ENCODE assay signal across 8 mouse cellular contexts in the genomic region with DNA sequence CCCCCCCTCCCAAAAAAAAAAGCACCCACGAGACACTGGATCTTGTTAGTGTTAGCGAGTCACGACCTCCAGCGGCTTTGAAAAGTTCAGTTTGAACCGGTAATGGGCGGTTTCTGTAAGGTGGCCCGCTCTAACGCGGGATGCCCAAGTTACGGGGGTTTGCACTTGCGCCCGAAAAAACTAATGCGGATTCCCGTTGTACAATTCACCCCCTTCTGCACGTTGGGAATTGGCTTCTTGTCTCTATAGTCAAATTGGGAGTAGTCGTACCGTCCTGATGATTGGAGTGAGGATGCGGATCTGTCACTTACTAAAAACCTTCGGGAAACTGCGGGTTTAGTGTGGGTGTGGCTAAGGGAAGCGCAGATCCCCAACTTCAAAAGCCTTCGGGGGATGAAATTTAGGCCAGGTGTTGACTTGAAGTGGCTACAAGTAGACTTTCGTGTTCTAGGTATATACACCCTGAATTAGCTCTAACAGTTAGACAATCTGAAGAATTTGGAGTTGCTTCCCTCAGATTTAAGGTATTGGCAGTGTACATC. TPM values are rescaled to one million over a fixed set of nuclear protein-coding genes. Genes with fewer than 3 reads are reported as not detected.
DNase-seq lines count a peak whose midpoint lies in the region; ATAC-seq lines count a peak whose summit lies in the region.

No protein-coding gene starts in this region.

- 2% methylated on average over 23 of the region's 23 CpGs for WGBS in hindbrain, embryonic 11.5 days

- H3K4me3 ChIP-seq in hindbrain, embryonic 11.5 days (ENCODE audit: low read depth, low read length), result peak overlapping the region; percentile 94

- no peaks in the 10 kb centered on the region for H3K27me3 ChIP-seq in hindbrain, embryonic 11.5 days (ENCODE audit: control insufficient read depth, insufficient read depth, low read length)
- H3K27me3 ChIP-seq in splenic B cell, adult 2 months (ENCODE audit: control insufficient read depth, insufficient read depth, low read length, poor library complexity, severe bottlenecking), result no peaks in the 10 kb centered on the region

- H3K36me3 ChIP-seq in hindbrain, embryonic 11.5 days (ENCODE audit: control insufficient read depth, insufficient read depth, low read length), result no peaks in the 10 kb centered on the region
- peaks cover 6% of the 10 kb centered on the region; the same call in 1 of the 2 replicates for H3K36me3 ChIP-seq in splenic B cell, adult 2 months (ENCODE audit: control insufficient read depth, insufficient read depth, low read length, poor library complexity, severe bottlenecking)

- no peaks in the 10 kb centered on the region; the same call in 1 of the 2 replicates for H3K4me1 ChIP-seq in hindbrain, embryonic 11.5 days (replicated peaks; ENCODE audit: control insufficient read depth, insufficient read depth, low read length)

- peak overlapping the region; percentile 64 for H3K4me2 ChIP-seq in hindbrain, embryonic 11.5 days (replicated peaks; ENCODE audit: low read depth, low read length)

- peak overlapping the region; percentile 92 for H3K9ac ChIP-seq in hindbrain, embryonic 11.5 days (ENCODE audit: low read depth, low read length)

- peak; percentile 63 for ATAC-seq in CD4-positive, CD25-positive, alpha-beta regulatory T cell, adult 4 months
- ATAC-seq in hindbrain, embryonic 11.5 days (ENCODE audit: low FRiP score), result no peak

- H3K9me3 ChIP-seq in hindbrain, embryonic 11.5 days (ENCODE audit: control insufficient read depth, low read length), result no peaks in the 10 kb centered on the region

- peak; percentile 30 for DNase-seq in cerebellum, adult 9-10 months
- no peak for DNase-seq in cerebellum, adult 11 months
- DNase-seq in embryo, embryonic 10.5 days (ENCODE audit: low spot score), result peak; percentile 82
- DNase-seq in hindbrain, embryonic 11.5 days (ENCODE audit: low spot score), result peak; percentile 76
- peak; percentile 17 for DNase-seq in lung, postnatal 36 days
- peak; percentile 73 for DNase-seq in splenic B cell, adult 2 months (ENCODE audit: low read depth, low spot score)
- DNase-seq in urinary bladder, postnatal 4 days (ENCODE audit: low spot score in 2 of 2), result no peak

- no peak overlapping the region for H3K27ac ChIP-seq in hindbrain, embryonic 11.5 days (ENCODE audit: low read depth, low read length)

RNA-seq across cellular contexts. Expression of gene Med7, which starts 0.8 kb away (rescaled TPM):
- polyA plus RNA-seq in CD4-positive, CD25-positive, alpha-beta regulatory T cell, adult 4 months (2017; shearing (Covaris generic)), result 10 to 100 TPM; 32.6 to 42.0 TPM
- polyA plus RNA-seq in hindbrain, embryonic 11.5 days (2014; fragmentation: Nextera tagmentation; extraction: Ambion mirVana), result 104 and 109 TPM in 2 replicates

RNA-seq across cellular contexts. Expression of gene Havcr2, which starts 17.2 kb away (rescaled TPM):
- polyA plus RNA-seq in CD4-positive, CD25-positive, alpha-beta regulatory T cell, adult 4 months (2017; shearing (Covaris generic)), result 1 to 10 TPM; 2.8 to 3.3 TPM
- 0.06 and 0.25 TPM in 2 replicates for polyA plus RNA-seq in hindbrain, embryonic 11.5 days (2014; fragmentation: Nextera tagmentation; extraction: Ambion mirVana)

RNA-seq across cellular contexts. Expression of gene Fam71b, which starts 41.2 kb away (rescaled TPM):
- under 1 TPM in 1 of 2 experiments, not detected in 1; 0.28 TPM for polyA plus RNA-seq in CD4-positive, CD25-positive, alpha-beta regulatory T cell, adult 4 months (2017; shearing (Covaris generic))
- not detected in 2 replicates for polyA plus RNA-seq in hindbrain, embryonic 11.5 days (2014; fragmentation: Nextera tagmentation; extraction: Ambion mirVana)

RNA-seq across cellular contexts. Expression of gene Itk, which starts 48.2 kb away (rescaled TPM):
- polyA plus RNA-seq in CD4-positive, CD25-positive, alpha-beta regulatory T cell, adult 4 months (2017; shearing (Covaris generic)), result 100 to 1,000 TPM; 152 to 211 TPM
- not detected in 2 replicates for polyA plus RNA-seq in hindbrain, embryonic 11.5 days (2014; fragmentation: Nextera tagmentation; extraction: Ambion mirVana)

Comparison
In these comparisons a context has a peak if more than half of its experiments do, and no peak if none do; other contexts are left out.
1. DNase-seq: peak in cerebellum, adult 9-10 months (single experiment), embryo, embryonic 10.5 days (single experiment), hindbrain, embryonic 11.5 days (single experiment), lung, postnatal 36 days (single experiment) and splenic B cell, adult 2 months (single experiment); none in cerebellum, adult 11 months (single experiment) and urinary bladder, postnatal 4 days (0 of 2).